Mouse (Mus musculus) midbrain, embryonic 15.5 days (tissue): ENCODE measurements at regions not wholly inside any gene's neighbourhood (a gene's known extent, or its start where the extent isn't known, plus 50 kb on each side); places are given as distances from the start of the nearest gene placed in this dataset.

ENCODE experiments used
- ATAC-seq: fragments of 200-750 bp; cut with Nextera tagmentation; replicated peaks from 2 replicates; pipeline ENCODE4 v1.8.0; 2017; ENCODE audit warnings: moderate TSS enrichment
- H3K27ac ChIP-seq: fragments of 300-500 bp; sonication (generic); 2 replicates; pipeline ENCODE4 v1.5.1; 2015; ENCODE audit warnings: mild to moderate bottlenecking, inconsistent platforms
- H3K27me3 ChIP-seq: fragments of 300-500 bp; sonication (generic); replicated peaks from 2 replicates; pipeline ENCODE4 v1.6.1; 2015; ENCODE audit warnings: inconsistent platforms
- H3K36me3 ChIP-seq: fragments of 300-500 bp; sonication (generic); replicated peaks from 2 replicates; pipeline ENCODE4 v1.6.1; 2015; ENCODE audit warnings: inconsistent platforms
- H3K4me1 ChIP-seq: fragments of 300-500 bp; sonication (generic); 2 replicates; pipeline ENCODE4 v1.6.1; 2015; ENCODE audit warnings: inconsistent platforms
- H3K4me2 ChIP-seq: fragments of 300-500 bp; sonication (generic); 2 replicates; pipeline ENCODE4 v1.6.1; 2015; ENCODE audit warnings: inconsistent platforms, mild to moderate bottlenecking, moderate library complexity
- H3K4me3 ChIP-seq: fragments of 300-500 bp; sonication (generic); 2 replicates; pipeline ENCODE4 v1.5.1; 2015; ENCODE audit warnings: mild to moderate bottlenecking, inconsistent platforms
- H3K9ac ChIP-seq: fragments of 300-500 bp; sonication (generic); 2 replicates; pipeline ENCODE4 v1.6.1; 2015; ENCODE audit warnings: mild to moderate bottlenecking, inconsistent platforms
- H3K9me3 ChIP-seq: fragments of 300-500 bp; sonication (generic); 2 replicates; pipeline ENCODE4 v1.6.1; 2016; ENCODE audit warnings: inconsistent platforms
- WGBS: fragments of 180-500 bp; shearing (Covaris S2); methylation state at CpG from one replicate; pipeline ENCODE4 v1.1.7; 2015; ENCODE audit warnings: mixed read lengths; 5-methylcytosine and 5-hydroxymethylcytosine counted together

DNA sequence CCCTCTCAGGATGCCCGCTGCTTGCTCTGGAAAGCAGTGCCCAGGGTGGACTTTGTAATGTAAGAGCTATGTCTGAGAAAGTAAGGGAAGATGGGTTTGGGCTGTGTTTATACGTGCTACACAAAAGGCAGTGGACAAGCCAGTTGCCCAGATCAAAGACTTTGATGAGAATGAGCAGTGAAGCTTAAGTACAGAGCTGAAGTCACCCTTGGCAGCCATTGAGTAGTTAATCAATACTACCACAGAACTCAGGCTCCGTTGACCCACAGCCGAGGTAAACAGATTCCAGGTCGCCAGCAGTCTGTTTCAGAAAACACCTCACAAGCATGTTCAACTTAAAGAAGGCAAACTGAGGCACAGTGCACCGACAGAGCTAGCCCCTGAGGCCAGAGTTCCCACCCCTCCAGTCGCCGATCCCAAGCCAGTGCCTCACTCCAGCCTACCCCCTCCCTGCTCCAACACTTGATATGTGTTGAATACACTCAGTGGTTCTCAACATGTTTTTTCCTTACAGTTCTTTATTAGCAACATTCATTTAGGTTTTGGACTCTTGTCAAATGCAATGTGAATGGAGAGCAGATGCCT is 230.3 kb upstream of the G2e3 start:
- 61% methylated on average over 8 of the region's 8 CpGs for WGBS
- H3K27me3 ChIP-seq, result no peaks in the 10 kb centered on the region

DNA sequence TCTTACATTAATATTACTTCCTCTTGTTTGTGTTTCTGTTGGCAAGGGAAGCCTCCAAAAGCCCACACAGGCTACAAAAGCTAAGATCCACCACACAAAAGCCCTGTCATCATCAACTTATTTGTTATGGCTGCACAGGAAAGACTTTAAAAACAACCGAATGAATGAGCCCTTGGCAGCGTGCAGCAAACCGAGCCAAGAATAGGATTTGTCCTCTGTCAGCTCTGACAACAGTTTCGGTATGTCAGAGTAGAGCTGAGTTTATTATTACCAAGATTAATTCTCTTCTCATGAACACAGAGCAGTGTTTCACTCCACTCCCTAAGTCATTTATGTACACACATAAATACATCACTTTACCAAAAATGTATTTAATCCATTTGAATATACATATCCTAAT is 236.1 kb upstream of the G2e3 start:
- Histone ChIP-seq H3K4me1 (no peaks in the 10 kb centered on the region), H3K36me3 (no peaks in the 10 kb centered on the region), H3K27me3 (no peaks in the 10 kb centered on the region), H3K9me3 (no peaks in the 10 kb centered on the region), H3K4me2 (no peak overlapping the region), H3K27ac (no peak overlapping the region), H3K4me3 (no peak overlapping the region), H3K9ac (no peak overlapping the region)
- 28% methylated on average over 4 of the region's 4 CpGs for WGBS
- ATAC-seq, result no peak

More for the DNA sequence above, 230.3 kb upstream of the G2e3 start:
- no peaks in the 10 kb centered on the region for H3K4me1 ChIP-seq
- no peak overlapping the region for H3K9ac ChIP-seq
- ATAC-seq, result peak; percentile 87
- 0 out of 2 replicates have a peak overlapping the region, but pooled peaks have one; percentile 6 for H3K4me2 ChIP-seq
- H3K36me3 ChIP-seq, result no peaks in the 10 kb centered on the region
- H3K27ac ChIP-seq, result peak overlapping the region; percentile 37; the same call in 1 of the 2 replicates
- H3K9me3 ChIP-seq, result no peaks in the 10 kb centered on the region
- no peak overlapping the region for H3K4me3 ChIP-seq

DNA sequence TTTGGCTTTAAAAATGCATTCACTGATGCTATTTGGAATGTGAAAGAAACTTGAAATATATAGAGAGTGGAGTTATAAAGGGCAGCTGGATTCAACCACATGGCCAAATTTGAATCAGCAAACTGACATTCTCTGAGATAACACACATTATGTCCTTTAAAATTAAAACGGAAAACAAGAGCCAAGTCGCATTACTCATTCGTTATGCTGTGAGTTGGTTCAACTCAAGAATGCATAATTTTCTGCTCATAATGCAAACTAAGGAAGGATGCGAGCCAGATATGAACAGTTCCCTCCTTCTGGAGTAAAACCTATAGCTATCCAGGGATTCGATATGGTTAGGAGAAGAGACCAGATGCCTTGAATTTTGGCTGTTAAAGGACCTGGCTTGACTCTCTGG is 239.8 kb upstream of the G2e3 start:
- H3K27ac ChIP-seq, result no peak overlapping the region
- ATAC-seq, result no peak
- H3K36me3 ChIP-seq, result no peaks in the 10 kb centered on the region
- no peaks in the 10 kb centered on the region for H3K9me3 ChIP-seq
- H3K9ac ChIP-seq, result no peak overlapping the region
- no peaks in the 10 kb centered on the region for H3K27me3 ChIP-seq
- WGBS, result 87% methylated on average over 5 of the region's 5 CpGs
- no peak overlapping the region for H3K4me2 ChIP-seq
- no peak overlapping the region for H3K4me3 ChIP-seq
- no peaks in the 10 kb centered on the region for H3K4me1 ChIP-seq

DNA sequence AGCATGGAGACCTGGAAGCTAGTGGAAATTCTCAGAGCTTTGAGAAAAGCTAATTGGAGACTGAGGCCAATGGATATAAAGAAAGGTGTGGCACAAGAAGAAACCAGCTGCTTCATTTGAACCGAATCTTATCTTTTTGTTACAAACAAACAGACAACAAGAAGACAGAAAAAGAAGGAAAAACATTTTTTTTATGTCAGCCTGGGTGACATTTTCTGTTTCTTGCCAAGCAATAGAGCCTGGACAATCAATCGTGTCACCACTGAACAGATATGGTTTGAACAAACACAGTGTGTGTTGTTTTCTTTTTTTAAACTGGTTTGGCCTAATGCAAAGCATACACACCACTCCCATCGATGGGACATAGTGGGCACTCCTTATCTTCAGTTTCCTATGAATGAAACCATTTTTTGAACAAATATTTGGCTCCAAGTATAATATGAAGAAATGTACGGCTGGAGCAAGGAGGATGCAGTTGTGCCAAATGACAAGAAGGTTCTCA is 244.3 kb upstream of the G2e3 start:
- no peak overlapping the region for H3K27ac ChIP-seq
- no peak for ATAC-seq
- 87% methylated on average over 4 of the region's 4 CpGs for WGBS
- H3K36me3 ChIP-seq, result no peaks in the 10 kb centered on the region
- no peaks in the 10 kb centered on the region for H3K9me3 ChIP-seq
- H3K9ac ChIP-seq, result no peak overlapping the region
- no peaks in the 10 kb centered on the region for H3K4me1 ChIP-seq
- H3K4me2 ChIP-seq, result no peak overlapping the region
- no peak overlapping the region for H3K4me3 ChIP-seq
- no peaks in the 10 kb centered on the region for H3K27me3 ChIP-seq

GRCm38 (mm10) chr12:51101636-51102035 is 246.2 kb upstream of the G2e3 start:
- no peaks in the 10 kb centered on the region for H3K9me3 ChIP-seq
- H3K27me3 ChIP-seq, result no peaks in the 10 kb centered on the region
- no peak overlapping the region for H3K27ac ChIP-seq
- H3K36me3 ChIP-seq, result no peaks in the 10 kb centered on the region
- H3K4me2 ChIP-seq, result no peak overlapping the region
- no peak for ATAC-seq
- no peak overlapping the region for H3K9ac ChIP-seq
- WGBS, result 80% methylated on average over 6 of the region's 6 CpGs
- H3K4me3 ChIP-seq, result no peak overlapping the region
- H3K4me1 ChIP-seq, result no peaks in the 10 kb centered on the region

GRCm38 (mm10) chr12:51100868-51101267 is 247.0 kb upstream of the G2e3 start:
- H3K4me2 ChIP-seq, result no peak overlapping the region
- H3K4me3 ChIP-seq, result no peak overlapping the region
- no peaks in the 10 kb centered on the region for H3K4me1 ChIP-seq
- no peak overlapping the region for H3K9ac ChIP-seq
- no peaks in the 10 kb centered on the region for H3K9me3 ChIP-seq
- 88% methylated on average over 5 of the region's 5 CpGs for WGBS
- H3K27me3 ChIP-seq, result no peaks in the 10 kb centered on the region
- H3K27ac ChIP-seq, result no peak overlapping the region
- no peak for ATAC-seq
- H3K36me3 ChIP-seq, result no peaks in the 10 kb centered on the region

GRCm38 (mm10) chr12:51095974-51096373 is 251.9 kb upstream of the G2e3 start:
- Histone ChIP-seq H3K27ac (no peak overlapping the region), H3K4me3 (no peak overlapping the region), H3K4me2 (no peak overlapping the region), H3K9ac (no peak overlapping the region), H3K4me1 (no peaks in the 10 kb centered on the region), H3K27me3 (no peaks in the 10 kb centered on the region), H3K36me3 (no peaks in the 10 kb centered on the region), H3K9me3 (no peaks in the 10 kb centered on the region)
- WGBS, result 69% methylated on average over 4 of the region's 4 CpGs
- ATAC-seq, result no peak

GRCm38 (mm10) chr12:51089324-51089723 is 258.5 kb upstream of the G2e3 start:
- Histone ChIP-seq H3K27me3 (no peaks in the 10 kb centered on the region), H3K9ac (no peak overlapping the region), H3K9me3 (no peaks in the 10 kb centered on the region), H3K4me1 (no peaks in the 10 kb centered on the region), H3K27ac (no peak overlapping the region), H3K4me2 (no peak overlapping the region), H3K4me3 (no peak overlapping the region), H3K36me3 (no peaks in the 10 kb centered on the region)
- ATAC-seq, result no peak
- 77% methylated on average over 7 of the region's 7 CpGs for WGBS

GRCm38 (mm10) chr12:51081809-51082208 is 266.1 kb upstream of the G2e3 start:
- Histone ChIP-seq H3K27ac (no peak overlapping the region), H3K4me1 (peaks cover 9% of the 10 kb centered on the region), H3K4me2 (no peak overlapping the region), H3K4me3 (no peak overlapping the region), H3K9ac (no peak overlapping the region), H3K27me3 (no peaks in the 10 kb centered on the region), H3K9me3 (no peaks in the 10 kb centered on the region), H3K36me3 (no peaks in the 10 kb centered on the region)
- peak; percentile 74; the same call in 1 of the 2 replicates for ATAC-seq
- 27% methylated on average over 8 of the region's 8 CpGs for WGBS

GRCm38 (mm10) chr12:51073503-51073902 is 274.4 kb upstream of the G2e3 start:
- Histone ChIP-seq H3K4me2 (no peak overlapping the region), H3K4me3 (no peak overlapping the region), H3K4me1 (no peaks in the 10 kb centered on the region), H3K36me3 (no peaks in the 10 kb centered on the region), H3K9me3 (no peaks in the 10 kb centered on the region), H3K27me3 (no peaks in the 10 kb centered on the region; the same call in 1 of the 2 replicates), H3K27ac (no peak overlapping the region), H3K9ac (no peak overlapping the region)
- ATAC-seq, result no peak
- WGBS, result 81% methylated on average over 1 of the region's 1 CpGs

DNA sequence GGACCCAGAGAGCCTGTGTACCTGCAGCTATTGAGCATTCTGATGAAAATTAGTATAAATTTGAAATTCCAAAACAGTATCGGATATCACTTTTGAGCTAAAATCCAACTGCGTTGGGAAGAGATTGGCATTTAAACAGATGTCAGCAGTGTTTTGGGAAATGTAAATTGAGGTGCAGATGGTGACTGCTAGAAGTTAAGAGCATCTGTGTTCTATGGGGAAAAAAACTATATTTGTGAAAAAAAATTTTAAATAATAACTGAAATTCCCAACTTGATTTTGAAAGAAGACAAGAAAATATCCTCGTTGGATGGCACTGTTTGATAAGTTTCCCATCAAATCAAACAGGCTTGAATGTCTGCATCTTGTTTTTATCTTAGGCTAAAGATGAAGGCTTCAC is 286.9 kb upstream of the G2e3 start:
- H3K27ac ChIP-seq, result no peak overlapping the region
- no peaks in the 10 kb centered on the region for H3K9me3 ChIP-seq
- no peak overlapping the region for H3K9ac ChIP-seq
- no peak overlapping the region for H3K4me3 ChIP-seq
- no peak for ATAC-seq
- WGBS, result 86% methylated on average over 3 of the region's 3 CpGs
- H3K4me1 ChIP-seq, result 0 out of 2 replicates have a peak, but pooled peaks cover 2% of the 10 kb centered on the region
- H3K4me2 ChIP-seq, result no peak overlapping the region
- H3K36me3 ChIP-seq, result no peaks in the 10 kb centered on the region
- no peaks in the 10 kb centered on the region for H3K27me3 ChIP-seq

GRCm38 (mm10) chr12:51058569-51058968 is 289.3 kb upstream of the G2e3 start:
- WGBS, result 22% methylated on average over 12 of the region's 12 CpGs
- Histone ChIP-seq H3K4me1 (0 out of 2 replicates have a peak, but pooled peaks cover 2% of the 10 kb centered on the region), H3K27ac (no peak overlapping the region), H3K9me3 (no peaks in the 10 kb centered on the region), H3K27me3 (no peaks in the 10 kb centered on the region), H3K36me3 (no peaks in the 10 kb centered on the region), H3K4me2 (peak overlapping the region; percentile 25), H3K4me3 (no peak overlapping the region), H3K9ac (no peak overlapping the region)
- no peak for ATAC-seq

- 73% methylated on average over 10 of the region's 10 CpGs for WGBS
- no peak overlapping the region for H3K4me2 ChIP-seq
- no peak overlapping the region for H3K27ac ChIP-seq
- H3K27me3 ChIP-seq, result no peaks in the 10 kb centered on the region
- no peaks in the 10 kb centered on the region for H3K36me3 ChIP-seq
- no peaks in the 10 kb centered on the region for H3K9me3 ChIP-seq
- ATAC-seq, result no peak
- H3K4me3 ChIP-seq, result no peak overlapping the region
- H3K4me1 ChIP-seq, result 0 out of 2 replicates have a peak, but pooled peaks cover 2% of the 10 kb centered on the region
- H3K9ac ChIP-seq, result no peak overlapping the region
Measured at GRCm38 (mm10) chr12:51058104-51058503, 289.8 kb upstream of the G2e3 start.
